Mouse (Mus musculus): ENCODE measurements around the gene Tuba8.
A peak's percentile ranks its signal among the peaks of the same experiment; 100 is the strongest.

Tuba8 gene

DNA sequence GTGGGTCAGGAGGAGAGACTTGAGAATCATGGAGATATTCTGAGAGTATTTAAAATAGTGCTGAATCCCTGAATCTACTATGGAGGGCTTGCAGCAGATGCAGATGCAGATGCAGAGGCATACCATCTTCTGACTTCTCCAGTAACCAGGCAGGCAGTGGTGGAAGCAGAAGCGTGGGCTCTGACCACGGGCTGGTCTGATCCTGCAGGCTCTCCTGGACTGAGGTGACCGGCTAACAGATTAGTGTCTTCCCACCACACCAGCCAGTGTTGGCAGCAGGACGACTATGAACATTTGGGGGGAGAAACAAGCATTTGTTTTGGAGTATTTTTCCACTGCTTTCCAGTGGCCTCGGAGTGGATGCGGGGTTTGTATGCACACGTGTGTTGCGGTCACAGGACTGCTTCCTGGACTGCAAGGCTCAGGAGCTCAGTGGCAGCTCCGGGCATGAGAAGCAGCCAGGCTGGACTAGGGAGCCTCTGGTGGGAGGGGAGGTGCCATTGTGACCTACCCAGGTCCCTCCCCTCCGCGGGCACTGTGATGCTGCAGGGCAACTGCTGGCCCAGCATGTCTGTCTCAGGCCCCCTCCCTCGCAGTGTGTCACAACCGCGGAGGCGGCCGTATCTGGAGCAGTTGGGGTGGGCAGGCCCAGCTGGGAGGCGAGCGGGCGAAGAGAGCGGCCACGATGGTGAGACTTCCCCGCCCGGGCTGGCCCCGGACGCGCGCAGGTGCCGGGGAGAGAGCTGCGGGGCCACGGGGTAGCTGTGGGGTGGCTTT, at the start of gene Tuba8:
Gene Tuba8 (plus strand): TSS at position 548 of the 777 bp plus-strand sequence.
- no peak for DNase-seq (ENCODE audit: low spot score)

DNA sequence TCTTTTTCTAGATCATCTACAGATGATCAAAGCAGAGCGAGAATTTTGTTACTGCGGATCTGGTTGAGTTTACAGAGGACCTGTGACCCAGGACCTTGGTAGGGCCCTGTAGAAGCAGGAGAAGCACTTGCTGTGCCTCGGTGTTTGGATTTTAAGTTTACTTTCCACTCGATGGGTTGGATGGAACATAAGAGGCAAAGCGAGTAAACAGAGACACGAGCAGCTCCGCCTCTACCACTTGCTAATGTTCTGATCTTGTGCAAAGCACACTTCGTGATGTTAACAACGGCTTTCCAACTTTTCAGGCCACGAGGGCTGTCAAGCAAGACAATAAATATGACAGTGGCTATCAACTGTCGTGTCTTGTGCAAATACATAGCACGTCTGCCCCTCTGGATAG, 47.9 kb upstream of the Tuba8 start:
- no peak for DNase-seq (ENCODE audit: low spot score)

GRCm38 (mm10) chr6:121166098-121166552, 44.4 kb upstream of the Tuba8 start:
- no peak for DNase-seq (ENCODE audit: low spot score)

DNA sequence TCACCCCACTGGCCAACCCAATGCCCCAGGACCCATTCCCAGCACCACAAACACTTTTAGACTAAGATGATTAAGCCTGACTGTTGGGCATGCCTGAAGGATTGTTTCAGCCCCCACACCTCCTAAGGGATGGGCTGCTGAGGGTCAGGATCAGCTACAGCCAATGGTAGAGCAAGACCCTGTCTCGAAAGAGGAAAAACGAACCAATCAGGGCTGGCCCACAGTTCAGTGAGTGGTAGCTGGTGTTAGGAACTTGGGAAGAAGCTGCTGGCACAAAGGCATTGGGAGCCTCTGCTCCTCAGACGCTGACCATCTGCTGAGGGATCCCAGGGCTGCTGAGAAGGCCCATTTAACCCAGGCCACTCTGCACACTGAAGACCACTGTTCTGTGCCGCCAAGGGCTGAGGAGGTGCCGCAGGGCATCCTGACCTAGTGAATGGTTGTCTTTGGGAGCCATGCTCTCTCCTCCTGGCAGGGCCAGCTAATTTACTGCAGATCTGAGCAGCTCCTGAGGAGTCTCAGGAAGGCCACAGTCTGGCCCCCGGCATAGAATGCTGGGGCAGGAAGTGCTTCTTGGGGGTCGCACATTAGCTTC, 43.0 kb upstream of the Tuba8 start:
- no peak for DNase-seq (ENCODE audit: low spot score)

GRCm38 (mm10) chr6:121171102-121171501, 39.4 kb upstream of the Tuba8 start:
- no peak for DNase-seq (ENCODE audit: low spot score)

DNA sequence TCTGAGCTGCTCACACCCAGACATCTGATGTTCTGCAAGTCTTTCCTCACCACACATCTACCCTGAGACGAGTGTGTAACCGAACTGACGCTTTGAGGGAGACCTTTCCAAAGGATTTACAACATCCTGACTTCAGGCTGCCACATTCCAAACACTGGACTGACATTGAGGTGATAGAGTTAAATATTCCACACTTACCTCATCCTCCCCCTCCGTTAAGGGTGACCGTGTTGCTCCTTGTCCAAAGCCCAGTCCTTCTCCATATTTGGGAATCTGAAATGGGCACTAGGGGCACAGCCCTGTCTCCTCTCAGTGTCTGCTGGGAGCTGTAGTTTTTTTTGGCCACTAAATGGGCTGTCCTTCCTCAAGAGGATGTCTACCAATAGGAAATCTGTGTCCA, 37.0 kb upstream of the Tuba8 start:
- no peak for DNase-seq (ENCODE audit: low spot score)

DNA sequence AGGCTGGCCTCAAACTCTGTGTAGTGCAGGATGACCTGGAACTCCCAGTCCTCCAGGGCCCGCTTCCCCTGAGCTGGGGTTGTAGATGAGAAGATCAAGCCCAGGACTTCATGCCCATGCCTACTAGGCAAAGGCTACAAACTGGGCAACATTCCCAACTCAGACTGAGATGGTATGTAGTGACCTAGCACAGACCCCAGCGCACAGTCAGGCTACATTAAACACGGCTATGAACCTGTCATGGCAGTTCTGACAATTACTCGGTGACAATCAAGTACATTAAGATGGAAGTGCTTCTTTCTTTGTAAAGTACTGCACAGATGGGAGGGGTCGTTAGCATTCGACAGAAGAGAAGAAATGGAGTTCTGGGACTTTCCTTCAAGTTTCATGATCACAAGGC, 35.7 kb upstream of the Tuba8 start:
- DNase-seq (ENCODE audit: low spot score), result no peak

DNA sequence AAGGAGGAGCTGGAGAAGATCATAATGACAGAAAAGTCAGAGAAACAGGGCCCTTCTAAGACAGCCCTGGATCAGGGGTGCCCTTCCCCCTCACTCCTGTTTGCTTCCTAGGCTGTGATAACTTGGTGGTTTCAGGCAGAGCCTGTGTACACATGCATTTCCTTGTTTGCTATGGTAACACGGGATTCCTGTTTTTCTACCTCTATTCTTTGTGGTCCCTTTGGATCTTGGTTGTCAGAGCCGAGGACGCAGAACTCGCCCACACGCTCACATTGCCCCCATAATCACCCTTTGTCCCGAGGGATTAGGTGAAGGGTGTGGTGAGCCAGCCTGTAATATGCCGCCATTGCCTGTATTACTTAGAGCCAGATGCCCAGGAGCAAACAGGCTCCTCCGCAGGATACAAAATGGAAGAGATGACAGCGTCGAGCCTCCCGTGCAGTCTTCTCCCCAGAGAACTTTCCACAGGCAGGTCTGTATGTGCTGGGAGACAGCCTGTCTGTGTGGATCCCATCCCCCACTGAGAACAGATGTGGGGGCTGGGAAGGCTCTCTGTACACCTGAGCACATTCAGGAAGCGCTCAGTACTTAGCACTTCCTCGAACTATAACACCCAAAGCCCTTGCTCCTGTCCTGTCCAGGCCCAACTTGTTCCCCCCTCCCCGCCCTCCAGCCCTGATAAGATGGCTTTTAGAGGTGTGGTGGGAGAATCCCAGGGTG, 34.3 kb upstream of the Tuba8 start:
- no peak for DNase-seq (ENCODE audit: low spot score)

DNA sequence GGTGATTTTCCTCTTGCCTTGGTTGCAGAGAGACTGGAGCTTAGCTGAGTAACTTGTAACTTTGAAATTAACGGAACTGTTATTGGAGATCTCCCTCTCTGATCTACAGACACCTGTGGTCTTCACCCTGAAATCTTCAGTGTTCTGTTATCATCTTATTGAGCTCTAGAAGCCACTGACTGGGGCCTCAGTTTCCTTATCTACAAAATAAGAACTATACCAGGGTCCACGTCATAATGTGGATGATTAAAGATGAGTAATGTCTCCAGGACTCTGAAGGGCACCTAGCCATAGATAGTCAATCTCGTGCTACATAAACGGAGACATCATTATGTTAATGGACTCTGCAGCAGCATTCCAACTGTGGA, 33.8 kb upstream of the Tuba8 start:
- no peak for DNase-seq (ENCODE audit: low spot score)

DNA sequence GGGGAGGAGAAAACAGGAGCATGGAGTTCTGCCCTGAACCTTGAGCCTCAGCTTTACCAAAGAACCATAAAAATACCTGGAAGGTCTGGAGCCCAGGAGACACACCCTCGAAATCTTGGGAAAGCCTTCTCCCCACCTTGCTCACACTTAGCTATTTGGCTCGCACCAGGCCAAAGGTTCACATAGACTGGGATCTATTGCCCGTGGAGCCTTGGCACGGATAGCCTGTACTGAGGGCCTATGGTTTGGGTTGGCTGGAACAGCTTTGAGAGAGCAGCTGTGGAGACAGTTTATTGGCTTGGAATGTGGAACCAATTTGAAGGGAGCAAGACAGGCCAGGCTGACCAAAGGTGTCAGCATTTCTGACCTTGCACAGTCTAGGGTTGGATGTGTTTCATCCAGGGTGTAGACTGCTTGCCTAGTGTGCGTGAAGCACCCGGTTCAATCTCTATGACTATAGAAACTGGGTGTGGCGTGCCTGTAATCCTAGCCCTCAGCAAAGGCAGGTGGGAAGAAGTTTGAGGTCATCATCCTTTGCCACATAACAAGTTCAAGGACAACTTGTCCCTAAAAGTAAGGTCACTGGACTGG, 33.3 kb upstream of the Tuba8 start:
- DNase-seq (ENCODE audit: low spot score), result no peak

DNA sequence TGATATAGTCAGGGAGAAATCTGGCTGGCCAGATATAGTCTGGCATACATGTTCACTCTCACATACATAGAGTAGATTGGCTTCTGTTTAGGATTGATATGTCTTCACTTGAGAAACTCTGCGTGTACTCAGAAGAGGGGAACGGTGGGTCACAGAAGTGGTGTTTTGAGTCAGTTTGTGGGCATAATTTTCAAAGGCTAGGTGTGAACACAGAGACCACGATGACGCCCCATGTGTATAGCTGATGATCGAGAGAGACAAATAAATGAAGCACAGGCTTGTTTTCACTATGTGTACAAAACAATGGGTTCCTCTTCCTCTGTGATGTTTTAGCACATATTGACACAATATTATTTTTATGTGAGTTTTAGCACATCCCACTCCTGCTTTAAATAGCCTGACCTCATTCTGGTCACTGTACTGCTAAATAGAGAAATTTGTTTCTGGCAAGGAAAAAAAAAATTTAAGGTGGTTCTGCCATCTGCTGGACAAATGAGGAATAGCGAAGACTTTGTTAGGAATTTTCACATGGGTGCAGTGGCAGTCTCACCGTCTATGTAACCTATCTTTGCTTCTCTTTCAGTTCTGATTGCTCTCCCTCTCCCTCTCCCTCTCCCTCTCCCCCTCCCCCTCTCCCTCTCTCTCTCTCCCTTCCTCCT, 31.7 kb upstream of the Tuba8 start:
- peak; percentile 59 for DNase-seq (ENCODE audit: low spot score)

DNA sequence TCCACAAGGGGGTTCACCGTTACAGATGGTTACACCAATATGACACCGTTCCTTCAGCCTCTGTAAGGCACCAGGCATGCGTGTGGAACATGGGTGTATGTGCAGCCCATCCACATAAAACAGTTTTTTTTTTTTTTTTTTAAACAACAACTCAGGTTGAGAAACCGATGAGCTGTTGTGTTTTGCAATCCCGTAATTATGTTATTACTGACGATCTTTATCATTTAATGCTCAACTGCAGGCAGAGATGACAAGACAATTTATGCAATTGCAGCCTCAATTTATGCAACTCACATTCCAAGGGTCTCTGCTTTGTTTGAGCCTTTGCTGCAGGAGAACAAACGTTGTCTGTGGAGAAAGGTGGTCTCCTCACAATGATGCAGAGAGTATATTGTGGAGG, 30.6 kb upstream of the Tuba8 start:
- no peak for DNase-seq (ENCODE audit: low spot score)

GRCm38 (mm10) chr6:121183414-121184173, 26.9 kb upstream of the Tuba8 start, which contains the start of gene Pex26:
Gene Pex26 (plus strand): TSS chr6:121183667.
- peak; percentile 88 for DNase-seq (ENCODE audit: low spot score)

DNA sequence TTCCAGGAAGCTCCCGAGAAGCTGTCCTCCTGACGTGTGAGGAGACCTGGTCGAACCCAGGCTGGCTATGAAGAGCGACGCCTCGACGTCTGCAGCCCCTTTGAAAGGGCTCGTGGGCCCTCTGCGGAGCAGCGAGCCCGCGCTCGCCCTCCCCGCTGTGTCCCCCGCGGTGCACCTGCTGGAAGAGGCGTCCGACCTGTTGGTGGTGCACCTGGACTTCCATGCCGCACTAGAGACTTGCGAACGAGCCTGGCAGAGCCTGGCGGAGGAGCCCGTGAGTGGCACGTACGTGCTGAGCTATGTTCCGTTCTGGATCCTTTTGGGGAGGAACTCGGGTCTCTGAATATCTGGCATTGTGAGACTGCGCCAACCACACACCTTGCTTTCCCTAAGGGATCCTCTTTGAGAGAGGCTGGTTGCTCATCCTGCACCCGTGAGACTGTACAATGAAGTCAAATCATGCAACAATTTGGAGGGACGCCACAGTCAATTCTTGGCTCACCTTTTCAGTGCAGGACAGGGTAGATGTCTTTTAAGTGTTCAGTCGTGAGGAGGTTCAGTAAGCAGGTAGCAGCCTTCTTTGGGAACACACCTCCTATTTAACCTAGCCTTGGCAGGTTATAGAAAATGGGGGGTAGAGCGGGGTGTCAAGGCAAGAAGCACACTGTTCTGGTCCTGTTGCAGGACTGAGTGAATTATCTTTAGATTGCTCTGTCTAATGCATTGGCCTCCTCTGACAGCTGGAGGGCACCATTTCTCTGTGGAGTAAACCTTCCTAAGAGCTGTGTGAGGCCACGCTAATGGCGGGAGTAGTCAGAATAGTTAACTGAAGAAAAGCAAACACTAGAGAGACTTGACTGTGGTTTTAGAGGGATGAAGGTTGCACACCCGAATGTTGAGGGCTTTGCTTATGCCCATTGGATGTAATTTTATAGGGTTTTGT, 26.0 kb upstream of the Tuba8 start:
- DNase-seq (ENCODE audit: low spot score), result no peak

- DNase-seq (ENCODE audit: low spot score), result no peak
These were observed 25.3 kb upstream of the Tuba8 start for GRCm38 (mm10) chr6:121185232-121185631.

DNA sequence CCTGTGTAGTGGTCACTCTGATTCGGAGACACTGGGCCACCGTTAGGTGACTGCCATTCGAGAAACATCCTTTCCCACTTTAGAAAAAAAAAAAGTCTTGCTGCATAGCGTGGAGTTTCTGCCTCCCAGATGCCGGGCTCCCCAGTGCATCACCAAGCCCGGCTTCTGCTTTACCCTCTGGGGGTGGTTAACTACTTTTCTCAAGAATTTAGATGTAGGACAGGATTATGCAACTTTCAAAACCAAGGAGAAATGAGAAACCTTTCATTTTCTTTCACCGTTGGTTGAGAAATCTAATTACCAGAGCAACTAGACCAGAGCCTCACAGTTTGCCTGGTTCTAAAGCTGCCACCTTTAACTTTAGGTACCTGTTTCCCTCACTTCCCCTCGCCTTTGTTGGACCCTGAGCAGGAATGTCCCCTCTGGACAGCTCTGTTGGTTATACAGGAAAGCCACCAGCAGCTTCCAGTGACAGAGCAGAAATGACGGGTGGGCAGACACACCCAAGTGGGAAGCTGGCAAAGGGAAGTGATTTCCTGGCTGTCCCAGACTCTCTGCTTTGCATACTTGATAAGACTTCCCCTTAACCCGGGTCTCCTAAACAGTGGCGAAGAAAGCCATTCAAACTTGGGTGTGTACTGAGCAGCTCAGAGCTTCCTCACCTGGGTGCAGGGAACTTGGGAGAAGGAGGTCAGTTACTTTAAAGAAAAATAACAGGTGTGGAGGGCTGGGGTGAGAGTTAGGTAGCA, 19.1 kb upstream of the Tuba8 start:
- no peak for DNase-seq (ENCODE audit: low spot score)

- no peak for DNase-seq (ENCODE audit: low spot score)
These were observed 16.2 kb upstream of the Tuba8 start for GRCm38 (mm10) chr6:121194061-121194955.

DNA sequence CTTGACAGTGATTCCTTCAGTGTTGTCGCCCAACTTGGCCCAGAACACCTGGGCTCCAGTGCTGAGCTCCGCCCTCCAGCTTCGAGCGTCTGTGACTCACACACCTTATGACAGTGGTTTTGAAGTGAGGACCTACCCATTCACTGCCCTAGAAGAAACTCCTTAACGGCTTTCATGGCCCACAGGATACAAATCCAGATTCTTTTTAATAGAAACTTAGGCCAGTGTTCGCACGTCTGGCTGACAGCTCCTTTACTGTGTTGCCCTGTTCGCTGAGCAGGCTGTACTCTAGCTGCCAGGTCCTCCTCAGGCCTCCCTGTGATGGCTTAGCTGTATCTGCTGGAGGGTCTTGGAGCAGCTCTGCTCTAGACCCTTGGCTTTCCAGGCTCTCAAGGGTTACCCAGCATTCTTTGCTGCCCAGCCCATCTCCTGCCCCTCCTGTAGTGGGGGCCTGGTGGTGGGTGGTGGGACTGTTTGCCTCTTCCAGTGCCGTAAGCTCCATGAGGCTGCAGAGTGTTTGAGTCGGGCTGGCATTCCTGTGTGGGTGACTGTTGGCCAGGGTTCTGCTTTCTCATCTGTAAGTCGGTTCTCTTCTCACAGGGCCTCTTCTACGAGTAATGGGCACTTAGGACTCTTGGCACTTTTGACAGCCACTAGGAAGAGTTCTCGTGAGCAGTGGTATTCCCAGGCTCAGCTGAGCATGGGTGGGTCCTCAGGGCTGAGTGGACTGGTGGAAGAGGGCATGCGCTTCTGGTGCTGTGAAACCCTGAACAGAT, 15.4 kb upstream of the Tuba8 start:
- DNase-seq (ENCODE audit: low spot score), result no peak
